Mouse (Mus musculus) MEL (cell line): ENCODE measurements around the gene Gls. TPM values are rescaled to one million over a fixed set of nuclear protein-coding genes. Genes with fewer than 3 reads are reported as not detected.

Source experiments
- DNase-seq: peaks from one replicate; pipeline ENCODE4 v3.0.0; 2011; ENCODE audit warnings: low read depth, low spot score
- H3K27ac ChIP-seq: 2 replicates; pipeline ENCODE4 v1.5.1; 2012; ENCODE audit warnings: low read depth, mild to moderate bottlenecking, control low read depth, low read length, moderate library complexity; ENCODE audit not compliant: control insufficient read depth
- H3K27me3 ChIP-seq, 2 experiments: fragments of 150-350 bp in 1 of 2; sonication (generic) in 1 of 2; 2 replicates each; pipeline ENCODE4 v1.6.1; 2012; ENCODE audit warnings: low read length in 2 of 2, mild to moderate bottlenecking in 2 of 2, improper control_type of control experiment in 1 of 2, moderate library complexity in 1 of 2; ENCODE audit not compliant: insufficient read depth in 2 of 2, control insufficient read depth in 1 of 2
- H3K36me3 ChIP-seq, 2 experiments: 2 replicates each; pipeline ENCODE4 v1.6.1; 2012 to 2014; ENCODE audit warnings: low read length in 2 of 2, improper control_type of control experiment in 1 of 2, inconsistent platforms in 1 of 2, mild to moderate bottlenecking in 1 of 2; ENCODE audit not compliant: insufficient read depth in 2 of 2, control insufficient read depth in 1 of 2
- H3K4me1 ChIP-seq, 2 experiments: fragments of 150-350 bp in 1 of 2; sonication (generic) in 1 of 2; 2 replicates each; pipeline ENCODE4 v1.6.1; 2012; ENCODE audit warnings: low read length in 2 of 2, improper control_type of control experiment in 1 of 2, mild to moderate bottlenecking in 1 of 2; ENCODE audit not compliant: insufficient read depth in 2 of 2, control insufficient read depth in 1 of 2
- H3K4me3 ChIP-seq, 2 experiments: fragments of 150-350 bp in 1 of 2; sonication (generic) in 1 of 2; 2 replicates each; pipeline ENCODE4 v1.5.1; 2012; ENCODE audit warnings: low read depth in 2 of 2, low read length in 2 of 2, mild to moderate bottlenecking in 2 of 2, moderate library complexity in 2 of 2, control low read depth in 1 of 2, improper control_type of control experiment in 1 of 2; ENCODE audit not compliant: control insufficient read depth in 1 of 2, insufficient read depth in 1 of 2
- H3K79me2 ChIP-seq: 2 replicates; pipeline ENCODE4 v1.6.1; 2012; ENCODE audit warnings: mild to moderate bottlenecking, low read length, moderate library complexity; ENCODE audit not compliant: control insufficient read depth, poor library complexity, insufficient read depth
- H3K9ac ChIP-seq: 2 replicates; pipeline ENCODE4 v1.6.1; 2012; ENCODE audit warnings: low read depth, mild to moderate bottlenecking, control low read depth, low read length, moderate library complexity; ENCODE audit not compliant: control insufficient read depth, poor library complexity, severe bottlenecking
- H3K9me3 ChIP-seq: fragments of 150-350 bp; sonication (generic); replicated peaks from 2 replicates; pipeline ENCODE4 v1.6.1; 2012; ENCODE audit warnings: mild to moderate bottlenecking, low read length, improper control_type of control experiment, moderate library complexity; ENCODE audit not compliant: insufficient read depth
- BHLHE40 ChIP-seq: IDR thresholded peaks from 2 replicates; pipeline ENCODE4 v1.6.1; 2012; ENCODE audit warnings: low read depth, mild to moderate bottlenecking, inconsistent platforms, low read length, improper control_type of control experiment, borderline replicate concordance
- CHD1 ChIP-seq: IDR thresholded peaks from 2 replicates; pipeline ENCODE4 v1.6.1; 2012; ENCODE audit warnings: low read depth, mild to moderate bottlenecking, inconsistent platforms, low read length, improper control_type of control experiment
- CHD2 ChIP-seq: IDR thresholded peaks from 2 replicates; pipeline ENCODE4 v1.6.1; 2011; ENCODE audit warnings: low read length, improper control_type of control experiment
- ELF1 ChIP-seq: IDR thresholded peaks from 2 replicates; pipeline ENCODE4 v1.6.1; 2014; ENCODE audit warnings: low read depth, mild to moderate bottlenecking, inconsistent platforms, low read length, improper control_type of control experiment, moderate library complexity
- GABPA ChIP-seq: IDR thresholded peaks from 2 replicates; pipeline ENCODE4 v1.6.1; 2012; ENCODE audit warnings: low read depth, mild to moderate bottlenecking, inconsistent platforms, low read length, improper control_type of control experiment, moderate library complexity
- JUND ChIP-seq: IDR thresholded peaks from 2 replicates; pipeline ENCODE4 v1.6.1; 2011; ENCODE audit warnings: low read depth, mild to moderate bottlenecking, improper control_type of control experiment, low read length
- MAX ChIP-seq: IDR thresholded peaks from 2 replicates; pipeline ENCODE4 v1.6.1; 2011; ENCODE audit warnings: low read length, improper control_type of control experiment
- MXI1 ChIP-seq: IDR thresholded peaks from 2 replicates; pipeline ENCODE4 v1.6.1; 2011; ENCODE audit warnings: mild to moderate bottlenecking, low read depth, low read length, improper control_type of control experiment
- MYB ChIP-seq: IDR thresholded peaks from 2 replicates; pipeline ENCODE4 v1.6.1; 2011; ENCODE audit warnings: mild to moderate bottlenecking, low read depth, low read length, improper control_type of control experiment
- NRF1 ChIP-seq: IDR thresholded peaks from 2 replicates; pipeline ENCODE4 v1.6.1; 2014; ENCODE audit warnings: low read depth, mild to moderate bottlenecking, inconsistent platforms, low read length, improper control_type of control experiment, moderate library complexity; ENCODE audit not compliant: poor library complexity, insufficient read depth, severe bottlenecking
- POLR2AphosphoS5 ChIP-seq: IDR thresholded peaks from 2 replicates; pipeline ENCODE4 v1.6.1; 2012; ENCODE audit warnings: low read depth, borderline replicate concordance, mild to moderate bottlenecking, inconsistent platforms, low read length, moderate library complexity, mixed read lengths
- SMC3 ChIP-seq: IDR thresholded peaks from 2 replicates; pipeline ENCODE4 v1.6.1; 2011; ENCODE audit warnings: low read depth, low read length, improper control_type of control experiment
- TBP ChIP-seq: IDR thresholded peaks from 2 replicates; pipeline ENCODE4 v1.8.0; 2011; ENCODE audit warnings: low read depth, low read length, improper control_type of control experiment
- USF1 ChIP-seq: IDR thresholded peaks from 2 replicates; pipeline ENCODE4 v1.6.1; 2014; ENCODE audit warnings: low read depth, mild to moderate bottlenecking, inconsistent platforms, low read length, improper control_type of control experiment, moderate library complexity
- ZKSCAN1 ChIP-seq: IDR thresholded peaks from 2 replicates; pipeline ENCODE4 v1.6.1; 2012; ENCODE audit warnings: low read depth, mild to moderate bottlenecking, inconsistent platforms, low read length, improper control_type of control experiment, moderate library complexity
- ZMIZ1 ChIP-seq: IDR thresholded peaks from 2 replicates; pipeline ENCODE4 v1.6.1; 2012; ENCODE audit warnings: low read depth, mild to moderate bottlenecking, inconsistent platforms, low read length, improper control_type of control experiment, moderate library complexity
- ZNF384 ChIP-seq: IDR thresholded peaks from 2 replicates; pipeline ENCODE4 v1.6.1; 2012; ENCODE audit warnings: low read depth, mild to moderate bottlenecking, inconsistent platforms, low read length, improper control_type of control experiment
- polyA plus RNA-seq, 2 experiments: library from polyadenylated mRNA; stranded (reverse) in 1 of 2; unstranded in 1 of 2; fragments of >175 nt in 1 of 2; fragments of >200 nt in 1 of 2; gene quantifications; 2 replicates each; pipeline versions ENCODE4 v1.2.1 to v1.2.4; 2012; ENCODE audit warnings: low replicate concordance in 2 of 2, low read depth in 1 of 2; ENCODE audit not compliant: insufficient read length in 2 of 2, insufficient read depth in 1 of 2, missing spikeins in 1 of 2
- total RNA-seq: library from RNA; depleted of rRNA; stranded (reverse); fragments of 300-350 nt; gene quantifications from 2 replicates; pipeline ENCODE4 v1.2.3, GENCODE M21; 2012

Gene Gls
- total and polyA plus RNA-seq, 3 experiments: 57.2 to 121 (median 91.9) TPM

GRCm38 (mm10) chr1:52158490-52159381 lies 74.3 kb downstream of the Gls start:
- no peak for DNase-seq
- H3K27me3 ChIP-seq: no peaks in the 10 kb centered on the region
- no peaks in the 10 kb centered on the region for H3K79me2 ChIP-seq
- H3K4me3 ChIP-seq: no peak overlapping the region
- TF ChIP-seq POLR2AphosphoS5: no peak
- no peak for TF ChIP-seq ZKSCAN1
- TF ChIP-seq MYB: no peak
- H3K36me3 ChIP-seq: no peaks in the 10 kb centered on the region; a peak in 1 of 4 replicates
- no peak overlapping the region for H3K9ac ChIP-seq
- no peak overlapping the region for H3K27ac ChIP-seq
- no peaks in the 10 kb centered on the region for H3K9me3 ChIP-seq
- H3K4me1 ChIP-seq: no peaks in the 10 kb centered on the region

- H3K27ac ChIP-seq: no peak overlapping the region
- no peaks in the 10 kb centered on the region for H3K27me3 ChIP-seq
- H3K36me3 ChIP-seq: no peaks in the 10 kb centered on the region; a peak in 1 of 4 replicates
- no peak overlapping the region for H3K4me3 ChIP-seq
- no peaks in the 10 kb centered on the region for H3K79me2 ChIP-seq
- no peak overlapping the region for H3K9ac ChIP-seq
- no peaks in the 10 kb centered on the region for H3K9me3 ChIP-seq
- DNase-seq: no peak
- no peaks in the 10 kb centered on the region for H3K4me1 ChIP-seq
- no peak for TF ChIP-seq JUND
- TF ChIP-seq ZKSCAN1: no peak
- TF ChIP-seq ZNF384: no peak
- TF ChIP-seq NRF1: no peak
- no peak for TF ChIP-seq BHLHE40
- no peak for TF ChIP-seq ZMIZ1
- no peak for TF ChIP-seq MAX
- no peak for TF ChIP-seq SMC3
- no peak for TF ChIP-seq GABPA
- TF ChIP-seq ELF1: no peak
- TF ChIP-seq MXI1: no peak
- no peak for TF ChIP-seq USF1
Measured at GRCm38 (mm10) chr1:52158040-52158439, 75.0 kb downstream of the Gls start.

- no peaks in the 10 kb centered on the region for H3K27me3 ChIP-seq
- DNase-seq: no peak
- H3K36me3 ChIP-seq: peaks cover 0 to 3% of the 10 kb centered on the region in 2 experiments; a peak in 2 of 4 replicates
- TF ChIP-seq TBP (no peak), CHD2 (no peak), USF1 (no peak), CHD1 (no peak)
- H3K9ac ChIP-seq: no peak overlapping the region
- H3K79me2 ChIP-seq: no peaks in the 10 kb centered on the region
- H3K9me3 ChIP-seq: no peaks in the 10 kb centered on the region
- no peaks in the 10 kb centered on the region for H3K4me1 ChIP-seq
- no peak overlapping the region for H3K4me3 ChIP-seq
- no peak overlapping the region for H3K27ac ChIP-seq
Measured at GRCm38 (mm10) chr1:52156351-52156750, 76.7 kb downstream of the Gls start.
